Mouse (Mus musculus): Measurements from ENCODE around the gene BC052040.

The BC052040 gene

DNA sequence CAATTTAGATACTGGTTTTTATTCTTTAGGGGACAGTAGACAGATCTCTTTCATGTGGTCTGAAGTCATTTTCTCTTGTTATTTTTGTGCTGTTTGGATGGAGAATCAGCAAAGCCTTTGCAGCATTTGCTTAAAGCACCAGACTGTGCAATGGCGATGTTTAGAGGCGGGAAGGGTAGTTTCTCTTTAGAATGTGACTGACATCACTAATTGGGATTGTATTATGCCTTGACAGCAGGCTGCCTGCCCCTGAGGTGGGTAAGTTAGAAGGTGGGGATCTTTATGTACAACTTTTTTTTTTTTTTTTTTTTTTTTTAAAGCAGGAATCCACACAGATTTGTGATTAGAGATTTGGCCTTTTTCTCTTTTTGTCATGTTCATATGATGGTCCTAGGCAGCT, 20.6 kb downstream of the BC052040 start:
- DNase-seq = no peak

DNA sequence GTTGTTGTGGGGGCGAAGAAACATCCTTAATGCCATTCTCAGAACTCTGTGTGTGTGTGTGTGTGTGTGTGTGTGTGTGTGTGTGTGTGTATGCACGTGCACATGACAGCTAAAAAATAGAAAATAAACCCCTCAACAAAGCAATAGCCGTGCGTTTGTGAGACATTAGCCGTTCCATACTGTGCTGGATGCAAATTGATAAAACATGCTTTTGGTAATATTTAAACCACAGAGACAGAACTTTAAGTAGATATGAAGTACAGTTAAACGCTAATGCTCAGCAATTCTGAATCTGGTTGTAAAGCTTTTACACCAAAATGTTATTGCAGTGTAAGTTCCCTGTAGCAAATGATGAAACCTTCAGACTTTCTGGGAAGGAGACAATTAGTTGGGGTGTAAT, 22.6 kb downstream of the BC052040 start:
- DNase-seq = no peak

DNA sequence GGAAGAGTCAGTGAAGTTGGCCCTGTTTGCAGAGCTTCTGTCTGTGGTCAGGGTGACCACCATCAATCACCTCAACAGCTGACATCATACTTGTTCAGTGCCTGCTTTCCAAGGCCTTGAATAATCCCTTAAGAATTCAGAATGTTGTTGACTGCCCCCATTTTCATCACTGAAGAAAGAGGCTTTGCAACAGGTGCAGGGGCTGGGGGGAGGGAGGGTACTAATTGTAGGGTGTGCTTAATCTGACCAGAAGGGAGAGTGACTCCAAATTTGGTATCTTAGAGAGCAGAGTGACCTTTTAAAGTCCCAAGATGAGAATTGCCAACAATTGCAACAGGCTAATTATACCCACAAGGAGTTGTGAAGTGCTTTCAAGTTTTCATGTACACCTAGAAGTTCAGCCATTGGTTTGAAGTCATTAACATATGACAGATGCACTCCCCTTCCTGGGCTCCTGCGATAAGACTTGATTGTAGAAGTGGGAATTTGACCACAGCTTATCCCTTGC, 24.4 kb downstream of the BC052040 start:
- DNase-seq = no peak

DNA sequence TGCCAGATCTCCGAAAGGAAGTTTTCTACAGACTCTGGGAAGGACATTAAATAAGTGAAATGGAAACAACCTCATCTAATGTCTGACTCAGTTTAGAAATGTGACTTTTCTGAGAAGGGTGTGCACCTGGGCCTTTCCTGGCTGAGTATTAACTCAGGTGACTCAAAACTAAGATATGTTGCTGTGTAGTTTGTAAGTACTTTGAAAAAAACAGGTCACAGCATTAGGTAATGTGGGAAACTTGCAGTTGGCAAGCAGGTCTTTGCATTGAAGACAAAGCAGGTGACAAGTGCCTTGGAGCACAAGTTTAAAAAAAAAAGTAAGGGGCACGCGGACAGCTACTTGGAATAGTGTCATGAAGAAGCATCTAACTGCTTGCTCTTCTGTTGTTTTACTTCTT, 27.5 kb downstream of the BC052040 start:
- DNase-seq = no peak

DNA sequence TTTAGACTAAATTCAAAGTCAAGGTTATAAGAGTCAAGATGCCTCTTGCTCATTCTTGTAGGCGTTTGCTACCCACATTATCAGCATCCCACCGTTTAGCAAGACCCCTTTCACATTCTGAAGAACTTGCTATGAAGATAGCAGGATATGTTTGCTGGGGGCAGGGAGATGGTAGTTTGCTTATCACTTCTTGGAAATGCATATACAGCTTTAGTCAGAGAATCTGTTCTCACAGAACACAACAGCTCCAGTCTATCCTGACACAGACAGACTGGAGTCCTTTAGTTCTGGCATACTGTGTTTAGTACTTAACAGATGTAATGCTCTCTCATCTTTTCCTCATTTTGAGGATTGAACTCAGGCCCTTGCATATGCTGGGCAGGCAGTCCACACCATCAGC, 28.6 kb downstream of the BC052040 start:
- no peak for DNase-seq

DNA sequence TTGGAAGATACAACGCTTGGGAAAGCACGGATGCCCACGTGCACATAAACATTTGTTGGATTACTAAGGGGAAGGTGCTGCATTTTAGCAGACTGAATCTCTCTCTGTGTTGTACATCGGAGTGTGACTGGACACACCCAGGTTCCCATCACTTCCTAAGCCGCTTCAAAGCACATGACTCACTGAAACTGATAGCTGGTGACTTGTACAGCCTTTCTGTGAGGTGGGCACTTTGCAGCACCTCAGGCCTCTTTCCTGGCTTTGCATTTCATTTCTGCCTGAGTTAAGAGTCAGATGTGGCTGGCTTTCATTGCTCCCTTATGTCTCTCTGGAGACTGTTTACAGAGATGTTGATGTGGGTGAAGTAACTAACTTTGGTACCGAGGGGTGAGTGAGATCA, 29.0 kb downstream of the BC052040 start:
- DNase-seq = no peak

DNA sequence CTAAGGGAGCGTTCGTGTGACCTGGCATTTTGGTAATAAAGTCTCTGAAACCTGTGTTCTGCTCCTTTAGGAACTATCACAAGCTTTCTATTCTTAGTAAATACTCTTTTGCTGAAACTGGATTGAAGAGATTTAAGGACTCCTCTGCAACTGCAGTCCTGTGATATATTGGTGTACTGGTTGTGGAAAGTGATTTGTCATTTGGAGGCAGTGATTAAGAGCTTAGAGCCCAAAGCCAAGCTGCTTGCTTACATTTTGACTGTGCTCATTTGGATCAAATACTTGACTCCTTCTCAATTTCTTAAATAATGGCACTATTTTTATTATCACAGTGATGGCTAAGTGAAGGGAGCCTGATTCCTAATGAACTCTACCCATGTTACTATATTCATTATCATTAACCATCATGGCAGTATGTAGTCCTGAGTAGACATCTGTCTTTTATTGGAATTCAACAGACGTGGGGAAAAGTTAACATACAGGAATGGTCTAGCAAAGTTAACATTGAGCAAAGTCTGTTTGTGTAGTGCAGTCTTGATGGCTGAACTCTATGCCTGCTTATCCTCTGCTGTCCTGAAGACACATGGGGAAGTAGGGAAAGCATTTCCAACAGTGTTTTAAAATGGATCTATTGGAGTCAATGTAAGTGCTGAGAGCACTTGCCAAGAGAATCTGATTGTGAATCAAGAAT, 32.5 kb downstream of the BC052040 start:
- DNase-seq = no peak

DNA sequence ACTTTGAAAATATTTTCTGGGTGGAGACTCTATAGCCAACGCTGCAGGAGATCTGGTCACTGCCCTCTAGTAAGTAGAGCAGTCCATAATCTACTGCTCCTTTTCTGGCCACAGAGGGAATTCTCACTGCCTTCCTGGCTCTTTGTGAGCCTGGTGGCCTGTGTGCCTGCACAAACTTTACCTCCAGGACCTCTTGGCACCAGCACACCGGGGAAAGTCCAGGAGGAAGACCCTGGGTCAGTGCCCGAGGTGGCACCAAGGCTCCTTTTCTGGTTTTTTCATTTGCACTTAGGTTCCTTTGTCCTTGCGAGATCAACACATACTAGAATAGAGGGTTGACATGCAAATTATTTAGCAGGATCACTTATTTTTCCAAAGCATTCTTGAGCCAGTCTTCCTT, 47.0 kb downstream of the BC052040 start:
- no peak for DNase-seq

DNA sequence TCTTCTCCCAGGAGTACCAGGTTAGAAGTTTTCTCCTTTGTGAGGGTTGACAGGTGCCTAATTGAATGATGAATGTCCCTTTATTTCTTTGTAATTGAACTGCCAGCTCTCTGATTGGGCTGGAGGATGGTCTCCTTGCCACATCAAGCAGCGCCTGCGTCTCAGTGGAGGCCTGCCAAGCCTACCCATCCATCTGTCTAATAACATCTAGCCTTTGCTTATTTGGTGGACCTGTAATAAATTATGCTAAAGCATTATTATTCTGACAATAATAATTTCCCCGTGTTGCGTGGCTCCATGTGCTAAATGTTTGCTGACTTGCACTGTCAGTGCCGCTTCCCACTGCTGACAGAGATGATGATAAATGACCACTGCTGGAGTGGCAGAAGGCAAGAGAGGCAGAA, 49.5 kb downstream of the BC052040 start:
- no peak for DNase-seq

DNA sequence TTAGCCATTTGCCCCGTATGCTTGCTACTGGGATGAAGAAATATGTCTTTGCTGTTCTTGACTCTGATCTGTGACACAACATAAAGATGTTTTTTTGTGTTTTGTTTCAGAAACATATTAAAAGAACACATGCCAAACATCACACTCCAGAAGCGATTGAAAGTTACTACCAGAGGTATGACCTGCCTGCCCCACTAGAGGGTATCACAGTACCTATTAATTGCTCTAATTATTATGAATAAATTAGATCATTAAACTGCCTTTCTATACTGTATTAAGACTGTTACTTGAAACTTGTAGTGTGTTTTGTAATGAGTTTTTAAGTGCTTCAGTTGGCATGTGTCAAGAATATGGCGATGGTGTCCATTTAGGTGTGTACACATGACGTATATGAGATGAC, 50.3 kb downstream of the BC052040 start:
- no peak for DNase-seq

DNA sequence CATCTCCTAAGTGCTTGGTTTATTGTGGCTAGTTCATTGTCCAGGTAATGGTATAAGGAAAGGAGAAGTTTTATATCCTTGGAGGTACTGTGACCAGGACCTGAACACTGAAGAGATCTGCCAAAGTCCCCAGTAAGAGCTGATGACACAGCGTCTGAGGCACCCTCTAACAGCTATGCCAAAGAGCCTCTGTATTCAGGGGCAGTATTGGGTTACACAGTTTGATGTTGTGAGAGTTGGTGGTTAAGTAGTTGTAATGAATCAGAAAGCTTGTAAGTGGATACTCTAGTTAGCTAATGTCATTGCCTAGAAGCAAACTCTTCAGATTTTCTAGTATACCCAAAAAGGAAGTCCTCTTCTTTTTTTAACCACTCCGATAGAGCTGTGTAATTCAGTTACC, 68.7 kb downstream of the BC052040 start:
- DNase-seq = no peak

DNA sequence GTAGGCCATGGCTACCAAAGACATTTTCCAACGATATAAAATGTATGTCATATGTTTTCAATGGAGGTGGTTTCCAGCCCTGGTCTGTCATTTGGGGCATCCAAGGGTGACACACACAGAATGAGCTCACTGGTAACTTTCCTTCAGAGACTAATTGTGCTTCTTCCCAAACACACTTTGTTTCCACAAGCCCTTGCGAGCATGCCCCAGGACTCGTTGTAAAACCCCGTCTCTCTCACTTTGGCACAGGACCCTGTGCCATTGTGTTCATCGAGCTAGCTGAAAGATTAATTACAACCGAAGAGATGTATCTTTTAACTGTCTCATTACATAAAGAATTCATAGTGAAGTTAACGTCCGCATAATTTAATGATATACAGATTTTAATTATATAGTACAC, 78.2 kb downstream of the BC052040 start:
- no peak for DNase-seq

DNA sequence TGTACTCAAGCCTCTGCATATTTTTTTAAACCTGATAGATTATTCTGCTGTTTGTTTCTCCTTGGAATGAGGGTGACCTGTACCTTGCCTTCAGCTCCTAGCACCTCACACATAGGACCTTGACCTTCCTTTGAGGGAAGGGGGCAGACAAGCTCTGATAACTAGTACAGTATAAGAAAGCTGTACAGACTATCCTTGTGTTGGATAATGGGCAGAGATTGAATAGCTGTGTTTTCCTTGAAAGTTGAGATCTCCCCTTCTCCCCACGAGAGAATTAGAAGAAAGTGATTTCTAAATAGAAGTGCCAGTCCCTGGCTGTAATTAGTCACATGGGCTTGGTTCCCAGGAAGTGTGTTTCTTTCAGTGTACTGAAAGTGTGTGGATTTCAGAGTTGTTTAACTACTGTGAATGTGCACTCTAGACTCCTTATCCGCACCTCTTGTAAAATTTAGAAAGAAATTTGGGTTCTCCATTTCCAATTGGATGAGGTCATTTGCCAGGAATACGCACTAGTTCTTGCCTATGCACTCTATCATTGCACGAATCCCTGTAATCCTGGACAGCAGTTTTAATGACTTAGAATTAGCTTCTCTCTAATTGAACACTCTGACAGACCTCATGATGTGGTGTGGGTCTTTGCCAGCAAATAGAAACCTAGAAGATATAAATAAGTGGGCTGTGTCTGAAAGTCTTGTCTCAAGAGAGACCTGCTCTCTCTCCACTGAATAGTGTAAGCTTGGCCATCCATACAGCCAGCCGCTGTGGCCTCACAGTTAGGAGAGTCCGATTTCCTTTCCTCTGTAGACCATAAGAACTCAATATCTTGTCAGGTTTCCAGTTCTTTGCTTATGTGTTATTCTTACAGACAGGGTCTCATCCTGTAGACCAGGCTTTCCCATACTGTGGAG, 79.0 kb downstream of the BC052040 start:
- DNase-seq = no peak

DNA sequence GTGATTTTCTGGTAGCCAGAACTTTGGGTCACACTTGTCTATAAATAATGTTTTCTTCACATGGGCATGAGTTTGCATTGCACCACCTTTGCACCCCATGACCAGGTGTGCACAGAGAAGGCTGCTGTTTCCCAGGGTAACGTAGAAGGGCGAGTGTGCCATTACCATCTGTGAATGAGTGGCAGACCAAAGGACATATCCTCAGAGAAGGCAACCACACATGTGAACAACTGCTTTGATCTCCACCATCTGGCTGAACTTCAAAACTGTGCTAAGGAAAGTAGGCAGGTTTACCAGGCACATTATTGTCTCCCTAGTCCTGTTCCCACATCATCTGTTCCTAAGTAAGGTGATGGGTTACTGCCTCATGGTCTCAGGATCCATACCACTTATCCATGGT, 86.0 kb downstream of the BC052040 start:
- no peak for DNase-seq

DNA sequence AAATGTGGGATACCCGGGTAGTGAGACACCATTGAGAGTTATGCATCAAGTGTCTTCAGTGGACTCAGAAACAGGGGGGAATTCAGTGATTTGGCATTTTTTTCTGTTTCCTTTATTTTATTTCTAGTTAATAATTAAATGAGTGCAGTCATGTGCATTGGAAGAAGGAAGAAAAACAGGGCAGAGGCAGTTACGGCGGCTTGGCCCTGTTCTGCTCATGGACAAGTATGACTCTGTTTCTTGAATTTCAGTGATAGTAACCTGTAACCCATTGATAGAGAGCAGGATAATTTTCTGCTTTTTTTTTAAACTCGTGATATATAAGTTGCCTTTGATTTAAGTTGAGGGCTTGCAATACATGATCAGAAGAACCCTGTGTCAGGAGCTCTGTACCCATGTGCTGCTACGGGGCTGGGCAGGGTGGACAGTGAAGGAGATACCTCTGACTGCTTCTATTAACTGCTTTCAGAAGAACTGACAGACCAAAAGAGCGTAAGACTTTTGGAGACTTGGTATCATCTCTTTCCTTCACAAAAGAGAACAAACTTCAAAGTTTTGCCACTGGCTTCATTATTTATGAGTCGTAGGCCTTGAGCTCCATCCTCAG, 91.6 kb downstream of the BC052040 start:
- DNase-seq = no peak

DNA sequence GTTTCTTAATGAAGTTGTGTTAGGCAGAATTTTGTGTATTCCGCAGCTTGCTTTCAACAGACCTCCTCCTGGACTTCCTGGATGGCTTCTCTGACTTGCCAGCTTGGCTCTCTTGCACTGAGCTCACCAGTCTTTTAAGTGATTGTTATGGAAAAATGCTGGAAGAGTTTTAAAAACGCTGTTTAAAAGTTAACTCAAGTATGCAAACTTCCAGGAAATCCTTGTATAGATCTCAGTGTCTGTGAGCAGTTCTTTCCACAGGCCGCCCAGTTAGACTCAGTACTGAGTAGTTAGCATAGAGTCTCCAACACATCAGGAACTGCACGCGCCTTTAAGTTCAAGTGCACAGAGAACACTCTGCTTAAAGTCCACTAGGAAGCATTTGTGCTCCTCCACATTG, 97.3 kb downstream of the BC052040 start:
- DNase-seq = no peak

DNA sequence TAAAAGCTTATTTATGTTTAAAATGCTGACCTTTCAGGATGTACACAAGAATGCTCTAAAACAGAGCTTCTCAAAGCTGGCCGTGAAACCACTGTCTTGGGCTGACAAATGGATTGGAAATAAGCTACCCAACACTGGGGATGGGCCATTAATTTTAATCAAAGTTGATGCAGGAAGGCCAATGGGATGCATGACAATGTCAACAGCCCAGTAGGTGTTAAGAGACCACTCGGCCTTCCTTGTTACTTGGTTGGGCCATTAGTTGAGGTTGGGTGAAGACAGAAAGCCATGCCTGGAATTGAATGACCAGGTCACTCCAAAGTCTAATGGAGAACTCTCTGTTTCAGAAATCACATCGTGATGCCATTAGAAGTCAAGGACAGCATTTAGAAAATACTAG, 103.7 kb downstream of the BC052040 start:
- DNase-seq = no peak

DNA sequence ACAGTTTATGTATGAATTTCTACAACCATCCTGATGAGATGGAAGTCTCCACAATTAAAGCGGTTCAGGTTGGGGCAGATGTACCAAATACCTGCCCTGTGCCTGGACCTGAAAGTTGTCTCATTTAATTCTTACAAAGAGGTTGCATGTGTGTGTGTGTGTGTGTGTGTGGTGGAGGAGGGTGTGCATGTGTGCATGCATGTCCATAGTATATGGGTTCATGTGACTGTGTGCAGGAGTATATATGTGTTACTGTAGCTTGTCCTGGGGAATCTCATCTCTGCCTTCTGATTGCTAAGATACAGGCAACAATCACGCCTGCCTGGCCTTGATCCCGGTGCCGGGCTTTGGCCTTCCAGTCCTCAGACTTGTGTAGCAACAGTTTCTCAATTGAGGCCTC, 106.1 kb downstream of the BC052040 start:
- no peak for DNase-seq

DNA sequence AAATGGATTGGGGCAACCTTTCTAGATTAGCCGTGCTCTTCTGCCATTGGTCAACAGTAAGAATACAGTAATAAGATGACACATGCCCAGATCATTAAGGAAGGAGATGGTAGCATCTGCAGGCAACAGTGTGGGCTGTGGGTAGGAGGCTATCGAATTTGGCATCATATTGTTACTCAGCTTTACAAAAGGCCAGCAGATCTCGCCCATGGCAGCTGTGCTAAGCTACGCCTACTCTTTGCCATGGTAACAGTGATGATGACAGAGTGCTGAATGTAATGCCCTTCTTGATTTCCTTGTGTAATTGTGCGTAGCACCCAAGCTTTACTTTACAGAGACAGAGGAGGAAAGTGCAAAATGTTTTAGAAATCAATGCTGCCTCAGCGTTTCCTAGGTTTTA, 106.8 kb downstream of the BC052040 start:
- no peak for DNase-seq

DNA sequence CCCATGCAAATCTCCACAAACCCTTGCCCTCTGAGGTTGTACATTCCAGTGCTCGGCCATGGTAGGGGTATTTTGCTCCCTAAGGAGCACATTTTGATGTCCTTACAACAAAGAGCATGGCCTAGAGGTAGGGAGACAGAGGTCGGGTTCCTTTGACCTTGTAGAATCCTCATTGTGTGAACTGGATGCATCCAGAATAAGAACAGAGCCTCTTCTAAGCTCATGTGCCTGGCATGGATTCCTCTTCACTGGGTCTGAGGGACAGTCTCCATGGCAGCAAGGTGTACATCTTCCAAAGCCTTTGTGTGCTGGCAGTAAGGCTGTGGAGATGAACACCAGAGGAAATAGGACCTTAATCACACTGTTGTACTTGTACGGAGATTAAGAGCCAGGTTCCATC, 112.3 kb downstream of the BC052040 start:
- no peak for DNase-seq

DNA sequence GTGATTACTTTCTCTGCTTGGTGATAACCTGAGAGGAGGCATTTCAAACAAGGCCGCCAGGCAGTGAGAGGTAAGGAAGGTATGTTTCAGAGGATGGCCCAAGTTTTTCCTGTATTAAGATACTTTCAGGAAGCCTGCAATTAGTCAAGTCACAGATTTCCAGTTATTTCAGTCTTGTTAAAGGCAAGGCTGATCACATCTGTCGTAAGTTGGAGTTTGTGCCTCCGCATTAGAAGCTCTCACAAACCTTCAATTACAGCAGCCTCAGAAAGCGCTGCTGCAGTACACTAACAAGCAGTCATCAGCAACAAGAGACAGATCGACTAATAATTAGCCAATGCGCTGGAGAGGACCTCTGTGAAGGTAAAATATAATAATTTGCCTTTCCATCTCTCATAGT, 112.9 kb downstream of the BC052040 start:
- DNase-seq = no peak

DNA sequence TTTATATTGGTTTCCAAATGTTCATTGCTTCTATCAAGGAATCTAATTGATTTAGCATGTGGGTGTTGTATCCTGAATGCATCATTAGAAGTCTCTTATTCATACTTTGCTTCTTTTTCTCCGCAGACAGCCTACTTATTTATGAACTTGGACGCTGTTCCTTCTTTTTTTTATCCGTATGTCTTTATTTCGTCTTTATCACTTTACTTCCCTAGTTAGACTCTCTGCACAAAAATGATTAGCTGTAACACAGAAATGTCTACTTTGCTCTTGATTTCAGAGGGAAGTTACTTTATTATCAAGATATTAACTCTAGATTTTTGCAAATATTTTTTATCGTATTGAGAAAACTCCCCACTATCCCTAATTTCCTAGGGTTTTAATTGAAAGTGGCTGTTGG, 117.5 kb downstream of the BC052040 start:
- DNase-seq = no peak

DNA sequence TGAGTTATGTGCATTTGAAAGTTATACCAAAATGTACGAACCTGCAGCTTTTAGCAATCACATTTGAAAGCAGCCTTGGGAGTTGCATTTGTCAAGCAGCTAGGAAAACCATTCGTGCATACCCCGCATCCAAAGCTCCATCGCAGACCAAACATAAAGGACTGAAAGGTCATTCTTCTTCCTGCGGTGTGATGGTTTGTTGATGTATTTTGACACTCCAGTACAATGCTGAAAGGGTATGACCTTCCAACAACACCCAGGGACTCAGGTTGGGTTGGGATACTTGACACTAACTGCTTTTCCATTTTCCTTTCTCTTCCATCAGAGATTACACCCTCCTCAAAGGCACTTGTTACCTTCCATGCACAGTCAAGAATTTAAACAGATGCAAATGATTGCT, 121.1 kb downstream of the BC052040 start:
- no peak for DNase-seq

DNA sequence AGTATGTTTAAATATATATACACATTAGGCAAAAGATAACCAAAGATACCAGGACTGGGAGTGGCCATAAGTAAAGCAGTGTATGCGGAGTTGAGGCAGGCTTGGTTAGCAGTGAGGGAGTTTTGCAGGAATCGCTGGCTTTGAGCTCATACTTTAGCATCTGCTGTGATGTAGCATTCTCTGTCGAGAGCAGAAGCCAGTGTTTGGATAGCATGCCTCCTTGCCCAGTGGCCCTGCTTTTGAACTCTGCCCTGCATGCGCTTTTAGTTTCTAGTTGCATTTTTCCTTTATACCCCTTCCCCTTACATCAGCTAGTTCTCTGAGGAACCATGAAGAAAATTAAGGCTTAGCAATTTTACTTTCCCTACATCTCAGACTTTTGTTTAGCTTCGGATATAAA, 136.0 kb downstream of the BC052040 start:
- DNase-seq = no peak

All from right cerebral cortex, postnatal 14 days (tissue).